8 mouse cellular contexts compared by ENCODE assay signal in genomic region chr11:5098736-5099542, GRCm38 (mm10). TPM values are rescaled to one million over a fixed set of nuclear protein-coding genes. Genes with fewer than 3 reads are reported as not detected.
DNase-seq lines count a peak whose midpoint lies in the region; ATAC-seq and TF ChIP-seq lines count a peak whose summit lies in the region.

Gene Rhbdd3 (plus strand): TSS chr11:5098926.
Gene Ewsr1 (minus strand): TSS chr11:5099266.

- peak; percentile 82 for ATAC-seq in cerebellum, adult (ENCODE audit: insufficient number of reproducible peaks, low FRiP score, low TSS enrichment)
- ATAC-seq in forebrain, embryonic 14.5 days = peak; percentile 91
- ATAC-seq in neural tube, embryonic 15.5 days (ENCODE audit: low FRiP score) = peak; percentile 91

- no peak for TF ChIP-seq CTCF in ES-Bruce4 (IDR thresholded peaks at IDR 0.05; ENCODE audit: low read depth, low read length)

- H3K4me3 ChIP-seq in ES-Bruce4 (ENCODE audit: low read depth, low read length) = peak within 1 kb of the TSS; percentile 80
- peak within 1 kb of the TSS; percentile 88 for H3K4me3 ChIP-seq in forebrain, embryonic 14.5 days (ENCODE audit: low read depth, low read length)
- peak within 1 kb of the TSS; percentile 97 for H3K4me3 ChIP-seq in neural tube, embryonic 15.5 days (replicated peaks)

- peak; percentile 97 for DNase-seq in forebrain, embryonic 14.5 days (ENCODE audit: low spot score)
- DNase-seq in heart, postnatal 14 days = peak; percentile 99
- peak; percentile 95 for DNase-seq in layer of hippocampus, adult 11-12 months (ENCODE audit: low spot score)
- peak; percentile 96 for DNase-seq in lung, adult 18-20 months
- peak; percentile 97 for DNase-seq in testis, postnatal 14 days (ENCODE audit: low spot score)

- peak within 1 kb of the TSS; percentile 85 for H3K4me2 ChIP-seq in forebrain, embryonic 14.5 days (ENCODE audit: low read length)
- peak within 1 kb of the TSS; percentile 72 for H3K4me2 ChIP-seq in neural tube, embryonic 15.5 days

- peak within 1 kb of the TSS; percentile 57 for H3K27ac ChIP-seq in ES-Bruce4 (ENCODE audit: insufficient read depth, low read length)
- H3K27ac ChIP-seq in forebrain, embryonic 14.5 days (ENCODE audit: low read depth, low read length) = peak within 1 kb of the TSS; percentile 97
- H3K27ac ChIP-seq in neural tube, embryonic 15.5 days (replicated peaks) = peak within 1 kb of the TSS; percentile 100

- under 1% methylated on average over 91 of the region's 92 CpGs for WGBS in forebrain, embryonic 14.5 days
- WGBS in neural tube, embryonic 15.5 days = under 1% methylated on average over 92 of the region's 92 CpGs

- peaks cover 3% of the 10 kb centered on the region for H3K4me1 ChIP-seq in ES-Bruce4 (ENCODE audit: control insufficient read depth, insufficient read depth, low read length)
- H3K4me1 ChIP-seq in forebrain, embryonic 14.5 days (ENCODE audit: control insufficient read depth, insufficient read depth, low read length) = peaks cover 24% of the 10 kb centered on the region
- peaks cover 45% of the 10 kb centered on the region for H3K4me1 ChIP-seq in neural tube, embryonic 15.5 days

- intact Hi-C loops in heart, postnatal 14 days (cut with DNase I) = no loop called here

- no peaks in the 10 kb centered on the region for H3K27me3 ChIP-seq in ES-Bruce4 (ENCODE audit: control insufficient read depth, insufficient read depth, low read length, poor library complexity, severe bottlenecking)
- H3K27me3 ChIP-seq in forebrain, embryonic 14.5 days (replicated peaks; ENCODE audit: control insufficient read depth, insufficient read depth, low read length) = no peaks in the 10 kb centered on the region
- no peaks in the 10 kb centered on the region for H3K27me3 ChIP-seq in neural tube, embryonic 15.5 days (replicated peaks)

- H3K9me3 ChIP-seq in ES-Bruce4 (replicated peaks; ENCODE audit: control insufficient read depth, insufficient read depth, low read length, poor library complexity, severe bottlenecking) = no peaks in the 10 kb centered on the region
- H3K9me3 ChIP-seq in forebrain, embryonic 14.5 days (replicated peaks; ENCODE audit: control insufficient read depth, low read length) = no peaks in the 10 kb centered on the region
- no peaks in the 10 kb centered on the region for H3K9me3 ChIP-seq in neural tube, embryonic 15.5 days (replicated peaks)

- TF ChIP-seq EP300 in ES-Bruce4 (IDR thresholded peaks at IDR 0.05; ENCODE audit: insufficient read depth, low read depth, low read length) = peak; percentile 54; the same call in 1 of the 2 replicates

- H3K36me3 ChIP-seq in ES-Bruce4 (ENCODE audit: control insufficient read depth, insufficient read depth, low read length, poor library complexity, severe bottlenecking) = peaks cover 6% of the 10 kb centered on the region
- 0 out of 2 replicates have a peak, but pooled peaks cover 4% of the 10 kb centered on the region for H3K36me3 ChIP-seq in forebrain, embryonic 14.5 days (ENCODE audit: control insufficient read depth, insufficient read depth, low read length)
- 0 out of 2 replicates have a peak, but pooled peaks cover under 1% of the 10 kb centered on the region for H3K36me3 ChIP-seq in neural tube, embryonic 15.5 days

- peak within 1 kb of the TSS; percentile 99 for H3K9ac ChIP-seq in ES-Bruce4 (ENCODE audit: low read depth, poor library complexity, severe bottlenecking)
- peak within 1 kb of the TSS; percentile 89 for H3K9ac ChIP-seq in forebrain, embryonic 14.5 days (ENCODE audit: low read length)
- peak within 1 kb of the TSS; percentile 93 for H3K9ac ChIP-seq in neural tube, embryonic 15.5 days (replicated peaks)

- TF ChIP-seq POLR2A in ES-Bruce4 (IDR thresholded peaks at IDR 0.05; ENCODE audit: insufficient read depth, low read length) = peak; percentile 67

RNA-seq across cellular contexts. Expression of gene Rhbdd3, which starts in this region (rescaled TPM):
- 18.3 and 20.3 TPM in 2 replicates for polyA plus RNA-seq in ES-Bruce4 (2011; ENCODE audit: insufficient read depth, insufficient read length, low read depth, missing spikeins)
- polyA plus RNA-seq in forebrain, embryonic 14.5 days (2014; fragmentation: Nextera tagmentation; extraction: Ambion mirVana) = 28.9 and 31.8 TPM in 2 replicates
- 10 to 100 TPM; 18.7 to 20.5 TPM for total RNA-seq in heart, postnatal 14 days (2021)
- polyA plus RNA-seq in neural tube, embryonic 15.5 days (2015; fragmentation: Nextera tagmentation; extraction: Ambion mirVana) = 40.0 and 41.5 TPM in 2 replicates

RNA-seq across cellular contexts. Expression of gene Ewsr1, which starts in this region (rescaled TPM):
- polyA plus RNA-seq in ES-Bruce4 (2011; ENCODE audit: insufficient read depth, insufficient read length, low read depth, missing spikeins) = 1,045 and 1,093 TPM in 2 replicates
- polyA plus RNA-seq in forebrain, embryonic 14.5 days (2014; fragmentation: Nextera tagmentation; extraction: Ambion mirVana) = 433 and 469 TPM in 2 replicates
- total RNA-seq in heart, postnatal 14 days (2021) = 100 to 1,000 TPM; 119 to 131 TPM
- 533 and 582 TPM in 2 replicates for polyA plus RNA-seq in neural tube, embryonic 15.5 days (2015; fragmentation: Nextera tagmentation; extraction: Ambion mirVana)

Comparison
In these comparisons a context has a peak if more than half of its experiments do, and no peak if none do; other contexts are left out.
1. Peak in every context shown above with its lines: DNase-seq, ATAC-seq, H3K4me3 ChIP-seq and H3K27ac ChIP-seq.